Mouse (Mus musculus) MEL (cell line): Measurements from ENCODE around the gene 4930442H23Rik. TPM values are rescaled to one million over a fixed set of nuclear protein-coding genes. Genes with fewer than 3 reads are reported as not detected.

Experiments
- DNase-seq: peaks from one replicate; pipeline ENCODE4 v3.0.0; 2011; ENCODE audit warnings: low read depth, low spot score
- H3K27ac ChIP-seq: 2 replicates; pipeline ENCODE4 v1.5.1; 2012; ENCODE audit warnings: low read depth, mild to moderate bottlenecking, control low read depth, low read length, moderate library complexity; ENCODE audit not compliant: control insufficient read depth
- H3K27me3 ChIP-seq, 2 experiments: fragments of 150-350 bp in 1 of 2; sonication (generic) in 1 of 2; 2 replicates each; pipeline ENCODE4 v1.6.1; 2012; ENCODE audit warnings: low read length in 2 of 2, mild to moderate bottlenecking in 2 of 2, improper control_type of control experiment in 1 of 2, moderate library complexity in 1 of 2; ENCODE audit not compliant: insufficient read depth in 2 of 2, control insufficient read depth in 1 of 2
- H3K36me3 ChIP-seq, 2 experiments: 2 replicates each; pipeline ENCODE4 v1.6.1; 2012 to 2014; ENCODE audit warnings: low read length in 2 of 2, improper control_type of control experiment in 1 of 2, inconsistent platforms in 1 of 2, mild to moderate bottlenecking in 1 of 2; ENCODE audit not compliant: insufficient read depth in 2 of 2, control insufficient read depth in 1 of 2
- H3K4me1 ChIP-seq, 2 experiments: fragments of 150-350 bp in 1 of 2; sonication (generic) in 1 of 2; 2 replicates each; pipeline ENCODE4 v1.6.1; 2012; ENCODE audit warnings: low read length in 2 of 2, improper control_type of control experiment in 1 of 2, mild to moderate bottlenecking in 1 of 2; ENCODE audit not compliant: insufficient read depth in 2 of 2, control insufficient read depth in 1 of 2
- H3K4me3 ChIP-seq, 2 experiments: fragments of 150-350 bp in 1 of 2; sonication (generic) in 1 of 2; 2 replicates each; pipeline ENCODE4 v1.5.1; 2012; ENCODE audit warnings: low read depth in 2 of 2, low read length in 2 of 2, mild to moderate bottlenecking in 2 of 2, moderate library complexity in 2 of 2, control low read depth in 1 of 2, improper control_type of control experiment in 1 of 2; ENCODE audit not compliant: control insufficient read depth in 1 of 2, insufficient read depth in 1 of 2
- H3K79me2 ChIP-seq: 2 replicates; pipeline ENCODE4 v1.6.1; 2012; ENCODE audit warnings: mild to moderate bottlenecking, low read length, moderate library complexity; ENCODE audit not compliant: control insufficient read depth, poor library complexity, insufficient read depth
- H3K9ac ChIP-seq: 2 replicates; pipeline ENCODE4 v1.6.1; 2012; ENCODE audit warnings: low read depth, mild to moderate bottlenecking, control low read depth, low read length, moderate library complexity; ENCODE audit not compliant: control insufficient read depth, poor library complexity, severe bottlenecking
- H3K9me3 ChIP-seq: fragments of 150-350 bp; sonication (generic); replicated peaks from 2 replicates; pipeline ENCODE4 v1.6.1; 2012; ENCODE audit warnings: mild to moderate bottlenecking, low read length, improper control_type of control experiment, moderate library complexity; ENCODE audit not compliant: insufficient read depth
- CTCF ChIP-seq, 3 experiments: IDR thresholded peaks in 2 of 3; conservative IDR thresholded peaks in 1 of 3; 2 replicates each; pipeline ENCODE4 v1.5.1; 2011 to 2012; ENCODE audit warnings: low read length in 3 of 3, low read depth in 2 of 3, mild to moderate bottlenecking in 2 of 3, improper control_type of control experiment in 1 of 3, inconsistent platforms in 1 of 3, mixed read lengths in 1 of 3, moderate library complexity in 1 of 3; ENCODE audit not compliant: control insufficient read depth in 1 of 3, insufficient read depth in 1 of 3, poor library complexity in 1 of 3, severe bottlenecking in 1 of 3
- HCFC1 ChIP-seq: IDR thresholded peaks from 2 replicates; pipeline ENCODE4 v1.6.1; 2012; ENCODE audit warnings: low read depth, mild to moderate bottlenecking, inconsistent platforms, low read length, improper control_type of control experiment, moderate library complexity
- MYB ChIP-seq: IDR thresholded peaks from 2 replicates; pipeline ENCODE4 v1.6.1; 2011; ENCODE audit warnings: mild to moderate bottlenecking, low read depth, low read length, improper control_type of control experiment
- MYC ChIP-seq: IDR thresholded peaks from 2 replicates; pipeline ENCODE4 v1.6.1; 2011; ENCODE audit warnings: low read depth, mild to moderate bottlenecking, low read length, improper control_type of control experiment, moderate library complexity
- NRF1 ChIP-seq: IDR thresholded peaks from 2 replicates; pipeline ENCODE4 v1.6.1; 2014; ENCODE audit warnings: low read depth, mild to moderate bottlenecking, inconsistent platforms, low read length, improper control_type of control experiment, moderate library complexity; ENCODE audit not compliant: poor library complexity, insufficient read depth, severe bottlenecking
- POLR2A ChIP-seq, 2 experiments: IDR thresholded peaks; 2 replicates each; pipeline ENCODE4 v1.6.1; 2011 to 2012; ENCODE audit warnings: low read length in 2 of 2, mild to moderate bottlenecking in 2 of 2, control low read depth in 1 of 2, improper control_type of control experiment in 1 of 2, low read depth in 1 of 2, moderate library complexity in 1 of 2; ENCODE audit not compliant: control insufficient read depth in 1 of 2, insufficient read depth in 1 of 2, poor library complexity in 1 of 2
- TAL1 ChIP-seq: IDR thresholded peaks from 2 replicates; pipeline ENCODE4 v1.6.1; 2012; ENCODE audit warnings: mild to moderate bottlenecking, inconsistent platforms, low read length, moderate library complexity, mixed read lengths
- polyA plus RNA-seq, 2 experiments: library from polyadenylated mRNA; stranded (reverse) in 1 of 2; unstranded in 1 of 2; fragments of >175 nt in 1 of 2; fragments of >200 nt in 1 of 2; gene quantifications; 2 replicates each; pipeline versions ENCODE4 v1.2.1 to v1.2.4; 2012; ENCODE audit warnings: low replicate concordance in 2 of 2, low read depth in 1 of 2; ENCODE audit not compliant: insufficient read length in 2 of 2, insufficient read depth in 1 of 2, missing spikeins in 1 of 2
- total RNA-seq: library from RNA; depleted of rRNA; stranded (reverse); fragments of 300-350 nt; gene quantifications from 2 replicates; pipeline ENCODE4 v1.2.3, GENCODE M21; 2012

4930442H23Rik gene
- total and polyA plus RNA-seq, 3 experiments, result 0.31 to 0.42 TPM; not detected in 1

- no peak for TF ChIP-seq MYB
- no peak for TF ChIP-seq TAL1
- TF ChIP-seq HCFC1, result peak; percentile 60
Measured at GRCm38 (mm10) chr10:81232580-81233225, 49.1 kb upstream of the 4930442H23Rik start, which contains the start of gene Zfr2 (continued).

GRCm38 (mm10) chr10:81231436-81231835 is 47.8 kb upstream of the 4930442H23Rik start:
- Histone ChIP-seq H3K27ac (no peak overlapping the region), H3K27me3 (peaks cover 6 to 13% of the 10 kb centered on the region in 2 experiments), H3K79me2 (no peaks in the 10 kb centered on the region), H3K9ac (no peak overlapping the region), H3K9me3 (no peaks in the 10 kb centered on the region), H3K4me1 (peaks cover 0 to 12% of the 10 kb centered on the region in 2 experiments; a peak in 2 of 4 replicates), H3K4me3 (no peak overlapping the region), H3K36me3 (peaks cover 0 to 7% of the 10 kb centered on the region in 2 experiments; a peak in 2 of 4 replicates)
- no peak for DNase-seq
- TF ChIP-seq CTCF (IDR thresholded peaks at IDR 0.05 in 2 of 3, conservative IDR thresholded peaks at IDR 0.05 in 1 of 3; ENCODE audit: control insufficient read depth in 1 of 3, insufficient read depth in 1 of 3, low read depth in 2 of 3, low read length in 3 of 3, poor library complexity in 1 of 3, severe bottlenecking in 1 of 3) (no peak), NRF1 (no peak)

GRCm38 (mm10) chr10:81230438-81231332 is 47.0 kb upstream of the 4930442H23Rik start, which contains the start of gene Atcay:
TSS of gene Atcay (minus strand) at chr10:81230833.
- Histone ChIP-seq H3K36me3 (peaks cover 0 to 7% of the 10 kb centered on the region in 2 experiments; a peak in 2 of 4 replicates), H3K4me3 (no peak within 1 kb of the TSS), H3K27me3 (peaks cover 6 to 18% of the 10 kb centered on the region in 2 experiments), H3K79me2 (no peaks in the 10 kb centered on the region), H3K9me3 (no peaks in the 10 kb centered on the region), H3K9ac (no peak within 1 kb of the TSS), H3K27ac (no peak within 1 kb of the TSS), H3K4me1 (peaks cover 0 to 12% of the 10 kb centered on the region in 2 experiments; a peak in 2 of 4 replicates)
- peak in 1 of 3 experiments; percentile 14; a peak in 1 of 6 replicates for TF ChIP-seq CTCF (IDR thresholded peaks at IDR 0.05 in 2 of 3, conservative IDR thresholded peaks at IDR 0.05 in 1 of 3; ENCODE audit: control insufficient read depth in 1 of 3, insufficient read depth in 1 of 3, low read depth in 2 of 3, low read length in 3 of 3, poor library complexity in 1 of 3, severe bottlenecking in 1 of 3)
- no peak for TF ChIP-seq POLR2A (IDR thresholded peaks at IDR 0.05; ENCODE audit: control insufficient read depth in 1 of 2, insufficient read depth in 1 of 2, low read depth in 1 of 2, low read length in 2 of 2, poor library complexity in 1 of 2)
- no peak for TF ChIP-seq MYC
- DNase-seq, result no peak
